Mouse (Mus musculus): ENCODE results near the gene Gstt4. TPM values are rescaled to one million over a fixed set of nuclear protein-coding genes. Genes with fewer than 3 reads are reported as not detected.

Gstt4 gene
- polyA plus RNA-seq, 1 experiment from 2014 or later = not detected

DNA sequence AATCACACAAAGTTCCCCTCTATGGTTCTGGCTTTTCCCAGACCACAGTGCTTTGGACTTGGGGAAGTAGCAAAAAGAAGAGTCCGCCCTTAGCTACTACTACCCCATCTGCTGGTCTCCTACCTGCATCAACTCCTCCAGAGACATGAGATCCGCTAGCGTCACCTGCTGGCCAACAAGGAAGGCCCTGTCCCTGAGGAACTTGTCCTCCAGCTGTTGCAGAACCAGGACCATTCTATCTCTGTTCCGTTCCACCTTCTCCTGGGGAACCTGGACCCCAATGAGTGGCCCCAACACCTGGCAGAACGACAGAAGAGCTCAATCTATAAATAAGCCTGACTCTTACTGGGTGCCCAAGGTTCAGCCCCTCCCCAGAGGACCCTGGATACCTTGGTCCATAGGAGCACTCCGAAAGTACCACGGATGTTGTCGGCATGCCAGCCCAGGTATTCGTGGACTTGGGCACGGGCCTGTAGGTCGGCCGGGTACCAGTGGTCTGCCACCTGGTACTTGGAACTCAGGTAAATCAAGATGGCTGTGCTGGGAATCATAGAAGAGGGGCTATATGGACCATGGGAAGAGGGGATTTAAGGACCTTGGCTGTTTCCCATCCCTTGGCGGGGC is 10.0 kb upstream of the Gstt4 start:
- ATAC-seq = no peak
- Histone ChIP-seq H3K4me2 (ENCODE audit: low read length) (no peak overlapping the region), H3K9ac (ENCODE audit: low read depth, low read length) (no peak overlapping the region), H3K4me3 (ENCODE audit: low read depth, low read length) (no peak overlapping the region), H3K27me3 (ENCODE audit: control insufficient read depth, insufficient read depth, low read depth, low read length) (peaks cover 10% of the 10 kb centered on the region), H3K36me3 (ENCODE audit: control insufficient read depth, insufficient read depth, low read length) (no peaks in the 10 kb centered on the region), H3K9me3 (replicated peaks; ENCODE audit: control insufficient read depth, low read length, poor library complexity, severe bottlenecking) (no peaks in the 10 kb centered on the region), H3K27ac (ENCODE audit: low read length) (no peak overlapping the region), H3K4me1 (ENCODE audit: control insufficient read depth, insufficient read depth, low read length) (peaks cover 6% of the 10 kb centered on the region)
- 67% methylated on average over 13 of the region's 13 CpGs for WGBS

DNA sequence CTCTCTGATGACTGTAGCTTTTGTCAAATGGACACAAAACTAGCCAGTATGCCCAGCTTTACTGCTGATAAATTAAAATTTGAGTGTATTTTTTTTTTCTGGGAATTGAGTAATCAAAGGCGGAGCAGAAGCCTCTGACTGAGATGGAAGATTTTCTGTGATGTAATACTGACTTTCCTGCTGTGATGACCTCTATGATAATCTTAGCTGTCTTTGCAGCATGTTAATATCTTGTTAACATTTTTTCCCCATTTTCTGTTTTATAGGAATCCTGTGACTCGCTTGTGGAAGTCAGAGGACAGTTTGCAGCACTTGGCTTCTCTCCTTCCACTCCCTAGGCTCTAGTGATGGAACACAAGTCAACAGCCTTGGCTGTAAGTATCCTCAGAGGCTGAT is 7.9 kb upstream of the Gstt4 start:
- H3K4me1 ChIP-seq (ENCODE audit: control insufficient read depth, insufficient read depth, low read length) = peaks cover 5% of the 10 kb centered on the region
- ATAC-seq = no peak
- WGBS = 97% methylated on average over 2 of the region's 2 CpGs

DNA sequence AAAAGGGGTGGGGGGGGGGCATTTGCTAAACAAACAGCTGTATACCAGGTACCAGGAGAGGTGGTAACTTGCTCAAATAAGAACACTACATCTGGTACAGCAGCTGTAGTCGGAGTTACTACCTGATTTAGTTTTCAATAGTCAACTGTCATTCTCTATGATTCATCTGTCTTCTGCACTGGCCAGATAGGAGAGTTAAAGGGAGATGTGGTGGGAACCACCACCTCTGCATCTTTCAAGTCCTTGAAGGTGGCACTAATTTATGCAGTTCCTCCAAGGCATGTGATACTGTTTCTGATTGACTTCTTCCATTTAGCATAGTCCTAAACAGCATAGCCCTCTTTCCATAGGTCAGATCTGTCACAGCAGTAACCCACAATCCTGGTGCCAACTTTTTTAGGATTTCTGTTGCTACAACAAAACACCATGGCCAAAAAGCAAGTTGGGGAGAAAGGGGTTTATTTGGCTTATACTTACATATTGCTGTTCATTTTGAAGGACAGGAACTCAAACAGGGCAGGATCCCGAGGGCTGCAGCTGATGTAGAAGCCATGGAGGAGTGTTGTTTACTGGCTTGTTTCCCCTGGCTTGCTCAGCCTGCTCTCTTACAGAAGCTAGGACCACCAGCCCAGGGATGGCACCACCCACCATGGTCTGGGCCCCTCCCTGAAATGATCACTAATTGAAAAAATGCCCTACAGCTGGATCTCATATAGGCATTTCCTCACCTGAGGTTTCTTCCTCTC is 7.4 kb upstream of the Gstt4 start:
- ATAC-seq = no peak
- Histone ChIP-seq H3K9me3 (replicated peaks; ENCODE audit: control insufficient read depth, low read length, poor library complexity, severe bottlenecking) (no peaks in the 10 kb centered on the region), H3K27me3 (ENCODE audit: control insufficient read depth, insufficient read depth, low read depth, low read length) (peaks cover 10% of the 10 kb centered on the region), H3K27ac (ENCODE audit: low read length) (no peak overlapping the region), H3K4me2 (ENCODE audit: low read length) (no peak overlapping the region), H3K4me3 (ENCODE audit: low read depth, low read length) (no peak overlapping the region), H3K4me1 (ENCODE audit: control insufficient read depth, insufficient read depth, low read length) (peaks cover 2% of the 10 kb centered on the region), H3K36me3 (ENCODE audit: control insufficient read depth, insufficient read depth, low read length) (no peaks in the 10 kb centered on the region), H3K9ac (ENCODE audit: low read depth, low read length) (no peak overlapping the region)
- 77% methylated on average over 2 of the region's 2 CpGs for WGBS

More for the DNA sequence above, 7.9 kb upstream of the Gstt4 start:
- Histone ChIP-seq H3K27me3 (ENCODE audit: control insufficient read depth, insufficient read depth, low read depth, low read length) (peaks cover 10% of the 10 kb centered on the region), H3K9me3 (replicated peaks; ENCODE audit: control insufficient read depth, low read length, poor library complexity, severe bottlenecking) (no peaks in the 10 kb centered on the region), H3K9ac (ENCODE audit: low read depth, low read length) (no peak overlapping the region), H3K27ac (ENCODE audit: low read length) (no peak overlapping the region), H3K36me3 (ENCODE audit: control insufficient read depth, insufficient read depth, low read length) (no peaks in the 10 kb centered on the region), H3K4me3 (ENCODE audit: low read depth, low read length) (no peak overlapping the region), H3K4me2 (ENCODE audit: low read length) (no peak overlapping the region)

DNA sequence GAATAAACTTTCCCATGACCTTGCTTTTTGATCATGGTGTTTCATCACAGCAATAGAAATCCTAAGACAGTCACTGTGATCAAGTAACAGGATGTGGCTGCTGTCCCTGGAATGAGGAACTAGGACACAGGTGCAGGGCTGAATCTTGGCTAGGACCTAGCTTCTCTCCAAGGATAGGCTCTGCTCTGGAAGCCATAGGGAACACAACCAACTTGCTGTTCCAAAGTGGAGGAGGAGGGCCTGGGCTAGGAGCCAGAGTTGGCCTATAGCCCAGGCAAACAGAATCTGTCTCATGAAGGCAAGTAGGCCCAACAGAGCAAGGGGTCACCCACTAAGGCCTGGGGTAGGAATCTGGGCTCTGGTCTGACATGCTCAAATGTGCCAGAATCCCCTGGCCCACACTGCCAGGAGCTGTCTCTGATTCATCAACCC is 6.2 kb upstream of the Gstt4 start:
- Histone ChIP-seq H3K36me3 (ENCODE audit: control insufficient read depth, insufficient read depth, low read length) (no peaks in the 10 kb centered on the region), H3K27me3 (ENCODE audit: control insufficient read depth, insufficient read depth, low read depth, low read length) (peaks cover 3% of the 10 kb centered on the region), H3K9me3 (replicated peaks; ENCODE audit: control insufficient read depth, low read length, poor library complexity, severe bottlenecking) (no peaks in the 10 kb centered on the region), H3K9ac (ENCODE audit: low read depth, low read length) (no peak overlapping the region), H3K4me1 (ENCODE audit: control insufficient read depth, insufficient read depth, low read length) (no peaks in the 10 kb centered on the region), H3K4me2 (ENCODE audit: low read length) (no peak overlapping the region), H3K4me3 (ENCODE audit: low read depth, low read length) (no peak overlapping the region), H3K27ac (ENCODE audit: low read length) (no peak overlapping the region)
- 0 out of 2 replicates have a peak, but pooled peaks have one; percentile 32 for ATAC-seq

DNA sequence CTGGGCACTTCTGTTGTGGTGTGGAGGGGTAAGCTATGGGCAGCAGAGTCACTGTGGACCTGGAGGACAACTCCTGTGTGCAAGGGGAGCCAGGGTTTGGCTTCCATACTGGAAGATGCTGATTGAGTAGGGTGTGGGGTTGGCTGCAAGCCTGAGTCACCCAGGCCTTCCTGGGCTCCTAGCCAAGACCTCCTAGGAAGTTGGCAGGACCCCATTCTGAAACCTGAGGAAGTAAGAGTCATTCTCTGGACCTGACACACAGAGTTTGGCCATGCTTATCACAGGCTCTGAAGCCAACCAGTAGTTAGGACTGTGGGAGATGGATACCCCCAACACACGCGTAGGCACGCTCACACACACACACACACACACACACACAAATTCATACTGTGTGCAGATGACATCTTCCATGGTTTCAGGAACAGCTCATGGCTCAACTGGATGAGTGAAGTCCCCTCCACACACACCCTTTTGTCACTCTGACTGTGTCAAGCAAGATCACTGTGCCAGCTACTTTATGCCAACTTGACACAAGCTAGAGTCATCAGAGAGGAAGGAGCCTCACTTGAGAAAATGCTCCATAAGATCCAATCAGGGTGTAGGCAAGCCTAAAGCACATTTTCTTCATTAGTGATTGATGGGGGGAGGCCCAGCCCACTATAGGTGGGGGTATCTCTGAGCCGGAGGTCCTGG is 5.5 kb upstream of the Gstt4 start:
- no peak overlapping the region for H3K9ac ChIP-seq (ENCODE audit: low read depth, low read length)
- no peaks in the 10 kb centered on the region for H3K4me1 ChIP-seq (ENCODE audit: control insufficient read depth, insufficient read depth, low read length)
- WGBS = 90% methylated on average over 4 of the region's 4 CpGs
- H3K36me3 ChIP-seq (ENCODE audit: control insufficient read depth, insufficient read depth, low read length) = no peaks in the 10 kb centered on the region
- H3K9me3 ChIP-seq (replicated peaks; ENCODE audit: control insufficient read depth, low read length, poor library complexity, severe bottlenecking) = no peaks in the 10 kb centered on the region
- no peak for ATAC-seq
- no peak overlapping the region for H3K4me2 ChIP-seq (ENCODE audit: low read length)
- no peaks in the 10 kb centered on the region for H3K27me3 ChIP-seq (ENCODE audit: control insufficient read depth, insufficient read depth, low read depth, low read length)
- H3K4me3 ChIP-seq (ENCODE audit: low read depth, low read length) = no peak overlapping the region
- no peak overlapping the region for H3K27ac ChIP-seq (ENCODE audit: low read length)

DNA sequence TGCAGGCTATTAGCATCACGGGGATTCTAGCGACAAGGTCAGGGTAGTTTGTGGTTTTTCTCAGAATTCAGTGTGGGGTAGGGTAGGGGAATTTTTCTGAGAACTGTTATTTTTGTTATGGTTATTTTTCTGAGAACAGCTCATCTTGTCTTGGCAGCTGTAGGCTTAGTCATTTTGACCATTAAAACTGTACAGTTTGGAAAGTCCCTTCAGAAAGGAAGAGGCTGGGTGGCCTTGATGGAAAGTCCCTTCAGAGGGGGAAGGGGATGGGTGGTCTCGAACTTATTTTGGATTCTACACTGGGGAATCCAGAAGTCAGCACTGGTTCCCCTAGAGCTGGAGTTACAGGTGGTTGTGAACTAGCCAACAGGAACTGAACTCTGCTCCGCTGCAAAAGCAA is 2.2 kb upstream of the Gstt4 start:
- H3K36me3 ChIP-seq (ENCODE audit: control insufficient read depth, insufficient read depth, low read length) = no peaks in the 10 kb centered on the region
- H3K27me3 ChIP-seq (ENCODE audit: control insufficient read depth, insufficient read depth, low read depth, low read length) = no peaks in the 10 kb centered on the region
- H3K27ac ChIP-seq (ENCODE audit: low read length) = no peak overlapping the region
- no peak overlapping the region for H3K4me2 ChIP-seq (ENCODE audit: low read length)
- ATAC-seq = no peak
- no peak overlapping the region for H3K4me3 ChIP-seq (ENCODE audit: low read depth, low read length)
- H3K9ac ChIP-seq (ENCODE audit: low read depth, low read length) = no peak overlapping the region
- H3K9me3 ChIP-seq (replicated peaks; ENCODE audit: control insufficient read depth, low read length, poor library complexity, severe bottlenecking) = no peaks in the 10 kb centered on the region
- 88% methylated on average over 4 of the region's 4 CpGs for WGBS
- H3K4me1 ChIP-seq (ENCODE audit: control insufficient read depth, insufficient read depth, low read length) = no peaks in the 10 kb centered on the region

DNA sequence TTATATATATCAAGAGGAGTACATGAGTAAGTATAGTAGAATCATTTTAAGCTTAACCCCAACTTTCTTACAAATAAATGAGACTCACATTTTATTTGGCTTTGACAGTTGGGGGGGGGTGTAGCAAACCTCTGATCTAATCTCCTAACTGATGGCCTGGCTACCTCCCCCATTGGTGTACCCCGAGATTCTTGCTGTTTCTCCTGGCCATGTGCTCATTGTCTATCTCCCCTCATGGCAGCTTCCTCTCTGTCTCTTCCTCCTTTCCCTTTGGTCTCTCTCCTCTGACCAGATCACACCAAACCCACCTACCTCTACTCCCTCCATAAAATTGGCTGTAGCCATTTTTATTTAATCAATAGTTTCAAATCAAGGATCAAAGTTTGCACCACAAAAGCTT is 1.4 kb upstream of the Gstt4 start:
- Histone ChIP-seq H3K4me2 (ENCODE audit: low read length) (no peak overlapping the region), H3K9ac (ENCODE audit: low read depth, low read length) (no peak overlapping the region), H3K27me3 (ENCODE audit: control insufficient read depth, insufficient read depth, low read depth, low read length) (no peaks in the 10 kb centered on the region), H3K9me3 (replicated peaks; ENCODE audit: control insufficient read depth, low read length, poor library complexity, severe bottlenecking) (no peaks in the 10 kb centered on the region), H3K4me3 (ENCODE audit: low read depth, low read length) (no peak overlapping the region), H3K36me3 (ENCODE audit: control insufficient read depth, insufficient read depth, low read length) (no peaks in the 10 kb centered on the region), H3K27ac (ENCODE audit: low read length) (no peak overlapping the region), H3K4me1 (ENCODE audit: control insufficient read depth, insufficient read depth, low read length) (no peaks in the 10 kb centered on the region)
- 100% methylated on average over 1 of the region's 1 CpGs for WGBS
- no peak for ATAC-seq

DNA sequence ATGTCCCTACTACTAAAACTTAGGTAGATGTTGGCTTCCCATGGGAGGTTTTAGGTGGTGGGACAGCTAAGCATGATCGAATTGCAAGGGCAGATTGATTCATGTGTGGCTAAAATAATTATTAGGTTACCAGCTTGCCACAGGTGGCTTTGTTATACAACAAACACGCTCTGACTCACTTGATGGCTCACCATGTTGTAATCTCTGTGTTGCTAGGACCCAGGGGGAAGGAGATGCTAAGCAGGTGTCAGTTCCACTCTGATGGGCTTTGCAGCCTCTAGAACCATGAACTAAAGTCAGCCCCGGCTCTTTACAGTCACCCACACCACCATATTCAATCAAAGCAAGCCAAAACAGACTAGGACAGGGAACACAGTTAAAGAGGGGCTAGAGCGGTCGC is 2.5 kb downstream of the Gstt4 start:
- no peaks in the 10 kb centered on the region for H3K27me3 ChIP-seq (ENCODE audit: control insufficient read depth, insufficient read depth, low read depth, low read length)
- H3K36me3 ChIP-seq (ENCODE audit: control insufficient read depth, insufficient read depth, low read length) = no peaks in the 10 kb centered on the region
- no peaks in the 10 kb centered on the region for H3K9me3 ChIP-seq (replicated peaks; ENCODE audit: control insufficient read depth, low read length, poor library complexity, severe bottlenecking)
- no peak overlapping the region for H3K9ac ChIP-seq (ENCODE audit: low read depth, low read length)
- H3K4me3 ChIP-seq (ENCODE audit: low read depth, low read length) = no peak overlapping the region
- no peak for ATAC-seq
- 89% methylated on average over 5 of the region's 5 CpGs for WGBS
- H3K27ac ChIP-seq (ENCODE audit: low read length) = no peak overlapping the region
- no peak overlapping the region for H3K4me2 ChIP-seq (ENCODE audit: low read length)
- H3K4me1 ChIP-seq (ENCODE audit: control insufficient read depth, insufficient read depth, low read length) = no peaks in the 10 kb centered on the region

DNA sequence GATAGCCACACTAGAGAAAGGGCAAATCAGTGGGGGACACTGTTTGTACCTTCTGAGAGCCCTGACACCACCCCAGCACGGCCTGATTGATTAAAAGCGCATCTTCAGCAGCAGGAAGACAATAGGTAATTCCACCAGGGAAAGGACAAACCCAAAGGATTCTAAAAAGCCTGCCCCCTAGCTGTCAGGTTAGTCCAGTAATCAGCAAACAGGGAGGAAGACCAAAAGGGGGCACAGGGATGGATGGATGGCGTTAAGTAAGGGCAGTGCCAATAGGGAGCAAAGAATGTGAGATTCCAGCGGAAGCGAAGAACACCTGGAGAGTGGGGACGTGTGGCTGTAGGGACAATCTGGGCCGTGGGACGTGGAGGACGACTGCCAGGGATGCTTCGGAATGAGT is 3.7 kb downstream of the Gstt4 start:
- WGBS = 64% methylated on average over 10 of the region's 10 CpGs
- Histone ChIP-seq H3K4me3 (ENCODE audit: low read depth, low read length) (no peak overlapping the region), H3K27ac (ENCODE audit: low read length) (no peak overlapping the region)

More for the DNA sequence above, 3.7 kb downstream of the Gstt4 start:
- H3K9me3 ChIP-seq (replicated peaks; ENCODE audit: control insufficient read depth, low read length, poor library complexity, severe bottlenecking) = no peaks in the 10 kb centered on the region
- no peaks in the 10 kb centered on the region for H3K27me3 ChIP-seq (ENCODE audit: control insufficient read depth, insufficient read depth, low read depth, low read length)
- no peaks in the 10 kb centered on the region for H3K4me1 ChIP-seq (ENCODE audit: control insufficient read depth, insufficient read depth, low read length)
- no peak overlapping the region for H3K9ac ChIP-seq (ENCODE audit: low read depth, low read length)
- H3K4me2 ChIP-seq (ENCODE audit: low read length) = no peak overlapping the region
- no peak for ATAC-seq
- no peaks in the 10 kb centered on the region for H3K36me3 ChIP-seq (ENCODE audit: control insufficient read depth, insufficient read depth, low read length)
